Comparison of ENCODE assay signal across 9 mouse cellular contexts in the genomic region with DNA sequence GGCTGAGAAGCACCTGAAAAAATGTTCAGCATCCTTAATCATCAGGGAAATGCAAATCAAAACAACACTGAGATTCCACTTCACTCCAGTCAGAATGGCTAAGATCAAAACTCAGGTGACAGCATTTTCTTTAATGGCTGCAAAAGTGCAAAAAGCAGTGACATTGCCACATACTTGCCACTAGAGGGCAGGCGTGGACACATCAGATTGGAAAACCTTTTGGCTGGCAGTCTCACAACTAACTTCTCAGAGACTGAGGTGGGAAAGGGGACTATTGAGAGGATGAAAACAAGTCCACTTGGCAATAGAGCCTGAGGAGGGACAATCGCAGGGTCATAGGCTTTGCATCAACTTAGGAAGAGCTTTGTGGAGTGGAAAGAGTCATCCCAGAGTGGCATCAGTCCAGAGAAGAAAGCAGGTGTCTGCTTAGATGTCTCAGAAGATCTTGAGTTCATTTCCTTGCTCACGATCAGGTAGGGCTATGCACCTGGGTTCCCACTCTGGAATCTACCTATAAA. TPM values are rescaled to one million over a fixed set of nuclear protein-coding genes. Genes with fewer than 3 reads are reported as not detected.
A peak's percentile ranks its signal among the peaks of the same experiment; 100 is the strongest.
DNase-seq lines count a peak whose midpoint lies in the region; ATAC-seq lines count a peak whose summit lies in the region.
"Had no signal": no experiment of that assay in that cellular context is flagged by ENCODE, and none has a peak within 500 bp of the region (broad histone marks: within the 10 kb centered on the region; RNA-seq: fewer than 3 reads in every experiment).

No protein-coding gene starts in this region.

- H3K4me3 ChIP-seq in hindbrain, embryonic 10.5 days: no peak overlapping the region
- no peak overlapping the region for H3K4me3 ChIP-seq in hindbrain, embryonic 13.5 days
- H3K4me3 ChIP-seq in limb, embryonic 10.5 days: no peak overlapping the region
- H3K4me3 ChIP-seq: embryonic facial prominence, embryonic 15.5 days had no signal

- H3K9me3 ChIP-seq in hindbrain, embryonic 10.5 days: no peaks in the 10 kb centered on the region
- H3K9me3 ChIP-seq in hindbrain, embryonic 13.5 days: no peaks in the 10 kb centered on the region
- no peaks in the 10 kb centered on the region for H3K9me3 ChIP-seq in limb, embryonic 10.5 days (replicated peaks)
- H3K9me3 ChIP-seq: embryonic facial prominence, embryonic 15.5 days had no signal

- no peaks in the 10 kb centered on the region for H3K27me3 ChIP-seq in hindbrain, embryonic 10.5 days (ENCODE audit: insufficient read depth, poor library complexity, severe bottlenecking)
- no peaks in the 10 kb centered on the region for H3K27me3 ChIP-seq in hindbrain, embryonic 13.5 days
- H3K27me3 ChIP-seq in limb, embryonic 10.5 days (ENCODE audit: low read depth, poor library complexity, severe bottlenecking): no peaks in the 10 kb centered on the region
- H3K27me3 ChIP-seq: embryonic facial prominence, embryonic 15.5 days had no signal

- ATAC-seq in hindbrain, embryonic 13.5 days (ENCODE audit: low FRiP score): no peak
- ATAC-seq in activated CD4-positive, CD25-positive, alpha-beta regulatory T cell, adult 4 months: no peak

- DNase-seq in hindbrain, embryonic 10.5 days (ENCODE audit: low spot score): peak; percentile 39
- DNase-seq in B cell, adult 2 months: peak; percentile 43
- peak; percentile 82 for DNase-seq in NIH3T3 (ENCODE audit: low read depth)
- peak; percentile 81 for DNase-seq in embryo, embryonic 10.5 days (ENCODE audit: low spot score)
- peak; percentile 64 for DNase-seq in limb, embryonic 10.5 days (ENCODE audit: low spot score)
- DNase-seq in retina, embryonic 14.5 days (ENCODE audit: low spot score): peak; percentile 76

- H3K36me3 ChIP-seq in hindbrain, embryonic 10.5 days: no peaks in the 10 kb centered on the region
- H3K36me3 ChIP-seq in hindbrain, embryonic 13.5 days: no peaks in the 10 kb centered on the region
- no peaks in the 10 kb centered on the region for H3K36me3 ChIP-seq in limb, embryonic 10.5 days
- H3K36me3 ChIP-seq: embryonic facial prominence, embryonic 15.5 days had no signal

- no peaks in the 10 kb centered on the region for H3K4me1 ChIP-seq in hindbrain, embryonic 10.5 days (replicated peaks)
- no peaks in the 10 kb centered on the region for H3K4me1 ChIP-seq in hindbrain, embryonic 13.5 days (replicated peaks)
- 0 out of 2 replicates have a peak, but pooled peaks cover 2% of the 10 kb centered on the region for H3K4me1 ChIP-seq in limb, embryonic 10.5 days
- H3K4me1 ChIP-seq: embryonic facial prominence, embryonic 15.5 days had no signal

- WGBS in hindbrain, embryonic 10.5 days: 39% methylated on average over 3 of the region's 3 CpGs
- 48% methylated on average over 3 of the region's 3 CpGs for WGBS in hindbrain, embryonic 13.5 days
- WGBS in limb, embryonic 10.5 days: 39% methylated on average over 3 of the region's 3 CpGs

- no peak overlapping the region for H3K4me2 ChIP-seq in hindbrain, embryonic 13.5 days
- H3K4me2 ChIP-seq: embryonic facial prominence, embryonic 15.5 days had no signal

- no peak overlapping the region for H3K9ac ChIP-seq in hindbrain, embryonic 13.5 days
- H3K9ac ChIP-seq: embryonic facial prominence, embryonic 15.5 days had no signal

- no peak overlapping the region for H3K27ac ChIP-seq in hindbrain, embryonic 10.5 days
- H3K27ac ChIP-seq in hindbrain, embryonic 13.5 days: no peak overlapping the region
- H3K27ac ChIP-seq in limb, embryonic 10.5 days: no peak overlapping the region
- H3K27ac ChIP-seq: embryonic facial prominence, embryonic 15.5 days had no signal

RNA-seq across cellular contexts. Expression of a gene that starts 25.0 kb away (rescaled TPM):
- polyA plus RNA-seq in hindbrain, embryonic 10.5 days (2016; fragmentation: Nextera tagmentation; extraction: Ambion mirVana): 3.2 and 3.9 TPM in 2 replicates
- 16.7 and 18.3 TPM in 2 replicates for polyA plus RNA-seq in hindbrain, embryonic 13.5 days (2015; fragmentation: Nextera tagmentation; extraction: Ambion mirVana)
- 2.1 and 3.6 TPM in 2 replicates for polyA plus RNA-seq in limb, embryonic 10.5 days (2016; fragmentation: Nextera tagmentation; extraction: Ambion mirVana)
- polyA plus RNA-seq in activated CD4-positive, CD25-positive, alpha-beta regulatory T cell, adult 4 months (2017; shearing (Covaris generic)): under 1 TPM in 1 of 2 experiments, not detected in 1; 0.26 TPM
